Mouse (Mus musculus) testis, adult 2 months (tissue): Measurements from ENCODE around the gene Mepce.

ENCODE experiments used
- CTCF ChIP-seq: fragments of 200-500 bp; IDR thresholded peaks from 2 replicates; pipeline ENCODE4 v1.5.1; 2012; ENCODE audit warnings: low read depth, mild to moderate bottlenecking, inconsistent platforms, low read length, moderate library complexity; ENCODE audit not compliant: control insufficient read depth, insufficient read depth, insufficient replicate concordance
- POLR2A ChIP-seq: fragments of 200-500 bp; IDR thresholded peaks from 2 replicates; pipeline ENCODE4 v1.6.1; 2012; ENCODE audit warnings: low read depth, mild to moderate bottlenecking, inconsistent platforms, low read length, moderate library complexity; ENCODE audit not compliant: control insufficient read depth

DNA sequence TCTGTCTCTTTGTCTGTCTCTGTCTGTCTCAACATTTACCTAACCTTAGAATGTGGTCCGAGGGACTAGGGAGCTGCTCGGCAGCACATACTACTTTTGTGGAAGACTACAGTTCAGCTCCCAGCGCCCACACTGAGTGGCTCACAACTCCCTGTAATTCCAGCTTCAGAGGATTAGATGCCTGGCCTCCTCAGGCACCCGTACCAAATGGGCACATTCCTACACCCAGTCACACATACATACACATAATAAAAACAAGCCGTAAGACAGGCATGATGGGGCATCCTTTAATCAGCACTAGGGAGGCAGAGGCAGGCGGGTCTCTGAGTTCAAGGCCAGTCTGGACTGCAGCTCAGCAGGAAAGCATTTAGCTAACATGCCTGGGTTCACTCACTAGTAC is 44.6 kb downstream of the Mepce start:
- TF ChIP-seq CTCF: no peak
- no peak for TF ChIP-seq POLR2A
